Mouse (Mus musculus) stomach, embryonic 15.5 days (tissue): ENCODE data around the gene Pitpnm3. TPM values are rescaled to one million over a fixed set of nuclear protein-coding genes. Genes with fewer than 3 reads are reported as not detected.

Source experiments
- ATAC-seq: fragments of 200-750 bp; cut with Nextera tagmentation; 2 replicates; pipeline ENCODE4 v1.8.0; 2017; ENCODE audit warnings: low read depth, moderate number of reproducible peaks, moderate TSS enrichment; ENCODE audit not compliant: insufficient read depth, low FRiP score
- H3K27ac ChIP-seq: fragments of 300-500 bp; sonication (generic); 2 replicates; pipeline ENCODE4 v1.5.1; 2015; ENCODE audit warnings: mild to moderate bottlenecking, inconsistent platforms
- H3K27me3 ChIP-seq: fragments of 300-500 bp; sonication (generic); replicated peaks from 2 replicates; pipeline ENCODE4 v1.6.1; 2015; ENCODE audit warnings: inconsistent platforms
- H3K36me3 ChIP-seq: fragments of 300-500 bp; sonication (generic); 2 replicates; pipeline ENCODE4 v1.6.1; 2015; ENCODE audit warnings: inconsistent platforms
- H3K4me1 ChIP-seq: fragments of 300-500 bp; sonication (generic); 2 replicates; pipeline ENCODE4 v1.6.1; 2015; ENCODE audit warnings: inconsistent platforms
- H3K4me2 ChIP-seq: fragments of 300-500 bp; sonication (generic); 2 replicates; pipeline ENCODE4 v1.6.1; 2015; ENCODE audit warnings: mild to moderate bottlenecking, inconsistent platforms
- H3K4me3 ChIP-seq: fragments of 300-500 bp; sonication (generic); replicated peaks from 2 replicates; pipeline ENCODE4 v1.5.1; 2015; ENCODE audit warnings: inconsistent platforms
- H3K9ac ChIP-seq: fragments of 300-500 bp; sonication (generic); 2 replicates; pipeline ENCODE4 v1.6.1; 2015; ENCODE audit warnings: inconsistent platforms
- H3K9me3 ChIP-seq: fragments of 300-500 bp; sonication (generic); 2 replicates; pipeline ENCODE4 v1.6.1; 2016; ENCODE audit warnings: inconsistent platforms
- WGBS: fragments of 180-500 bp; shearing (Covaris S2); methylation state at CpG from one replicate; pipeline ENCODE4 v1.1.7; 2015; 5-methylcytosine and 5-hydroxymethylcytosine counted together
- polyA plus RNA-seq: library from polyadenylated mRNA; unstranded; fragments of >200 nt; fragmentation: Nextera tagmentation; extraction: Ambion mirVana; gene quantifications from 2 replicates; pipeline ENCODE4 v1.2.1, GENCODE M21; 2015

Gene Pitpnm3
- polyA plus RNA-seq, 1 experiment from 2014 or later = 0.53 TPM

DNA sequence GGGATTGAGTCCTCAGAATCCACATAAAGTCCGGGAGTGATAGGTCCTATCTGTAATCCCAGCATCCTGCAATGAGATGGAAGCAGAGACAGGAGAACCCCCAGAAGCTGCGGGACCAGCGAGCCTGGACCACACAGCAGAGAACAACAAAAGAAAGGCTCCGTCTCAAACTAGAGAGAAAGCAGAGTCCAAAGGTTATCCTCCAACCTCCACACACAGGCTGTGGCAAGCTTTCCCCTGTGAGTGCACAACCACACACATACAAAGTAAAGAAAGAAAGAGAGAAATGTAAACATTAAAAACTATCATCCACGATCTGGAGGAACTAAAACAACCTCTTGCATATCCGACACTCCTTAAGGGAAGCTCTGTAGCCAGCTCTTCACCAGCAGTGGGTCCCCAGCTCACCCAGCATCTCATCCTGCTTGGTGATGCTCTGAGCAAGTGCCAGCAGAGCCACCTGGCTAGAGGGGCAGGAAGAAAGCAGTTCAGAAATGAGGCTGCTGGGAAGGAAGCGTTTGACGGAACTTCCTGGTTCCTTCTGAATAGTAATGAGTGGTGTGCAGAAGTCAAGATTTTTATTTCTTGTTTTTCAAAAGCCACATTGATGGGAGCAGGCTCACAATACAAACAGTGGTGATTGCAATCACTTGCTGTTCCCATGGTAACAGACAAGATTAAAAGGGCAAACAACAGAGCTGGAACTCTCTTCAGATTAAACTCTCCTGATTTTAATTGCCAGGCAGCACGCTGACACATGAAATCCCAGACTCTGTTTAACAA, 124.4 kb downstream of the Pitpnm3 start:
- peaks cover 13% of the 10 kb centered on the region; the same call in 1 of the 2 replicates for H3K4me1 ChIP-seq
- 32% methylated on average over 9 of the region's 9 CpGs for WGBS
- H3K27ac ChIP-seq = no peak overlapping the region
- no peaks in the 10 kb centered on the region for H3K27me3 ChIP-seq
- no peak overlapping the region for H3K9ac ChIP-seq
- no peak overlapping the region for H3K4me3 ChIP-seq
- peak overlapping the region; percentile 19 for H3K4me2 ChIP-seq
- no peaks in the 10 kb centered on the region for H3K36me3 ChIP-seq
- peak; percentile 24; the same call in 1 of the 2 replicates for ATAC-seq
- H3K9me3 ChIP-seq = no peaks in the 10 kb centered on the region

DNA sequence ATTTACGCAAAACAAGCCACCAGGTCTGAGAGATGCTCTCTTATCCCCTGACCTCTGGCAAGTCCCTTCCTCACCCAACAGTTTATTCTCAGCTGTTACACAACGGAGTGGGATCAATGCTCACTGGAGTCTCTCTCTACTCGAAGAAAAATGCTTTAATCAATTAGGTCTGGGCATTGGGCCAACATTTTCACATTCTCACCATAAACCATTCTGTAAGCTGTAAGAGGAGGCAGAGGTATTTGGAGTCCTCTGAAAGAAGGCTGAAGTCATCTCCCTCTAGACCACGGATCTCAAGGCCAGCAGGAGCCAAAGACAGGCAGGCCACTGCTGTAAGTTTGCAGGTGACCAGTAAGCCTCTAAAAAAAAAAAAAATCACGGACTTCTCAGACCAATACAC, 125.2 kb downstream of the Pitpnm3 start:
- Histone ChIP-seq H3K4me3 (no peak overlapping the region), H3K4me2 (peak overlapping the region; percentile 19), H3K9me3 (no peaks in the 10 kb centered on the region), H3K9ac (no peak overlapping the region), H3K4me1 (peaks cover 13% of the 10 kb centered on the region; the same call in 1 of the 2 replicates), H3K27ac (no peak overlapping the region), H3K27me3 (no peaks in the 10 kb centered on the region), H3K36me3 (no peaks in the 10 kb centered on the region)
- WGBS = 17% methylated on average over 5 of the region's 5 CpGs
- ATAC-seq = no peak

DNA sequence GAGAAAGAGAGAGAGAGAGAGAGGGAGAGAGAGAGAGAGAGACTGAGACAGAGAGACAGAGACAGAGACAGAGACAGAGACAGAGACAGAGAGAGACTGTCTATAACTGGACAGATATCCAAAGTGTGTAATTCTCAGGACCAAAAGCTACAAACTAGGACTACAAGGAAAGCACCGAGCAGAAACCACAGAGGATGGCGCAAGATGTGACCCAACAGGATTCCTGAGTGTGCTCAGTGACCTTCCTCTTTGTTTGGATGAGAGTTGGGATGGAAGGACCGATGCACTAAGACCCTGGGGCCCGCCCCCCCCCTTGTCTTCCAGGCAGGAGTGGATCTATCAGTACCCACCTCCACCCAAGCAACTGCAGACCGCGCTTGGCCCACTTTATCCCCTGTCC, 130.0 kb downstream of the Pitpnm3 start:
- Histone ChIP-seq H3K4me2 (no peak overlapping the region), H3K36me3 (no peaks in the 10 kb centered on the region), H3K27ac (no peak overlapping the region), H3K4me1 (peaks cover 6% of the 10 kb centered on the region; the same call in 1 of the 2 replicates), H3K9ac (no peak overlapping the region), H3K4me3 (no peak overlapping the region), H3K27me3 (no peaks in the 10 kb centered on the region), H3K9me3 (no peaks in the 10 kb centered on the region)
- WGBS = 84% methylated on average over 6 of the region's 6 CpGs
- no peak for ATAC-seq

DNA sequence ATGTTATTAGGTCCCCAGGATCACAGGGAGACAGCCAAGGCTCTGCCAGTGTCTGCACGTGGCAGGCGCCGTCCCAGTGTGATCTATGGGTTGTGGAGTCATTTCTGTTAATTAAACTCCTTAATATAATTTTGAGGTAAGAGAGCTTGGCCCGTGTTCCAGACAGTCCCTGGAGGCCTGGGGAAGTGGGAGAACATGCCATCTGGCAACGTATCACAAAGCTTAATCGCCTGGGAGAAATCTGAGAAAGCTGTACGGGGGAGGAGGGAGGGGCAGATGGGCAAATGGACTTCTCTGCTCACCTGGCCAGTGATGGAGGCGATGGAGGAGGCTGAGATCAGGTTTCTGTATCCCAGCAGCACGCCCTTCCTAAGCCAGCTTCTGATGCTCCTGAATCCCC, 132.4 kb downstream of the Pitpnm3 start:
- H3K4me3 ChIP-seq = no peak overlapping the region
- H3K27me3 ChIP-seq = no peaks in the 10 kb centered on the region
- no peaks in the 10 kb centered on the region for H3K36me3 ChIP-seq
- H3K4me1 ChIP-seq = no peaks in the 10 kb centered on the region
- ATAC-seq = no peak
- H3K9me3 ChIP-seq = no peaks in the 10 kb centered on the region
- WGBS = 45% methylated on average over 9 of the region's 9 CpGs
- H3K4me2 ChIP-seq = no peak overlapping the region
- H3K27ac ChIP-seq = no peak overlapping the region
- H3K9ac ChIP-seq = no peak overlapping the region

DNA sequence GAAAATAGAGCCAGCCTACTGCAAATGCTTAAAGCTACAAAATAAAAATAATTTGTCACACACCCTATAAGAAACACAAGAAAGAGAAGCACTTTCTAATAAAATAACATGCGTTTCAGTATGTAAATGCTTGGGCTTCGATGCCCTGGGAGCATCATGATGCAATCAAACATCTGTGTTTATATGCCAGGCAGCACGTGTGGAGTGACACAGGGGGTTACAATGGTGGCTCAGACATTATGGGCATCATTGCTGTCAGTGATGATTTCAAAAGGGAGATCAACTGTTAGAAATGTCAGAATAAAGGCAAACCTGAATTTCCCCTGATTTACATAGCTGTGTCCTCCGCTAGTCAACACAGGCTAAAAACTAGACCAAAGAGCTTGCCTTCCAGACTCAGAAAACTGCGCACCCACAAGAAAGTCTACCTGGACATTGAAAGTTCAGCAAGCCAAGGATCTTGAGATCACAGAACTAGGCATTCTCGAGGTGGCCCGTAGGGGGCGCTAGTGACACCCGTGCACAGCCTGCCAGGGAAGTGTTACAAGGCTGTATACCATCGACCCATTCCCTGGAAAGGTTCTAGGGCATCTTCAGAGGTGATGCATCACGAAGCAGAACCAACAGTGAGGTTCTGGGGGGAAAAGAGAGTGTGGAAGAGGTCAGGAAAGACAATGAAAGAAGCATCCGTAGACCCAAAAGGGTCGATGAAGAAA, 133.3 kb downstream of the Pitpnm3 start:
- no peak for ATAC-seq
- Histone ChIP-seq H3K27ac (no peak overlapping the region), H3K9ac (no peak overlapping the region), H3K36me3 (no peaks in the 10 kb centered on the region), H3K27me3 (no peaks in the 10 kb centered on the region), H3K4me2 (no peak overlapping the region), H3K9me3 (no peaks in the 10 kb centered on the region), H3K4me1 (no peaks in the 10 kb centered on the region), H3K4me3 (no peak overlapping the region)
- WGBS = 47% methylated on average over 13 of the region's 13 CpGs

DNA sequence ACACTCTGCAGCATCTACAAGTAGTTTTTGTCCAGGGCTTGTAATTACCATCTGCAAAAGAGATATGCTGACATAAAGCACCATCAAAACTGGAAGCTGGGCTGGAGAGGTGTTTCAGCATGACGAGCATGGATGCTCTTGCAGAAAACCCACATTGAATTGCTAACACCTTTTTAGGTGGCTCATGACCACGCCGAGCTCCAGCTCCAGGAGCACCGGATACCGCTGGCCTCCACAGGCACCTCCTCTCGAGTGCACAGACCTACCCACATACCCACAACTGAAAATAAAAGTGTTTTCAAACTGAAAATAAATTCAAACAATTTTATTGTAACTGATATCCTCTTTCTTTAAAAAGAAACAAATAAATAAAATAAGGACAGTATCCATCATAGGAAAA, 135.4 kb downstream of the Pitpnm3 start:
- Histone ChIP-seq H3K4me3 (no peak overlapping the region), H3K27ac (no peak overlapping the region), H3K9ac (no peak overlapping the region), H3K9me3 (no peaks in the 10 kb centered on the region), H3K4me1 (peaks cover 11% of the 10 kb centered on the region), H3K27me3 (no peaks in the 10 kb centered on the region), H3K4me2 (no peak overlapping the region), H3K36me3 (no peaks in the 10 kb centered on the region)
- no peak for ATAC-seq
- 87% methylated on average over 6 of the region's 6 CpGs for WGBS

Other genes with a start within 250 kb of the Pitpnm3 start
- gene Aipl1, start 98.3 kb downstream of the Pitpnm3 start, polyA plus RNA-seq = 0.27 and 0.34 TPM in 2 replicates
- 77.8 and 87.4 TPM in 2 replicates for gene Pimreg, start 93.7 kb downstream of the Pitpnm3 start, polyA plus RNA-seq
- 0.19 and 0.48 TPM in 2 replicates for gene Gm43951, start 71.1 kb upstream of the Pitpnm3 start, polyA plus RNA-seq
- gene 4933427D14Rik, start 71.7 kb upstream of the Pitpnm3 start, polyA plus RNA-seq = 14.6 and 15.5 TPM in 2 replicates
- gene Txndc17, start 71.8 kb upstream of the Pitpnm3 start, polyA plus RNA-seq = 229 and 231 TPM in 2 replicates
- 34.4 and 37.4 TPM in 2 replicates for gene Med31, start 79.8 kb upstream of the Pitpnm3 start, polyA plus RNA-seq
- gene Slc13a5, start 131.4 kb upstream of the Pitpnm3 start, polyA plus RNA-seq = 0.14 and 0.34 TPM in 2 replicates
- 5.3 and 6.0 TPM in 2 replicates for gene Xaf1, start 165.9 kb upstream of the Pitpnm3 start, polyA plus RNA-seq
- gene Fbxo39, start 178.7 kb upstream of the Pitpnm3 start, polyA plus RNA-seq = not detected in 2 replicates
- gene Tekt1, start 226.7 kb upstream of the Pitpnm3 start, polyA plus RNA-seq = 0.67 and 0.68 TPM in 2 replicates